Mouse (Mus musculus) megakaryocyte-erythroid progenitor cell, adult 5-6 weeks (primary cell): Measurements from ENCODE around the gene 1700016C15Rik. TPM values are rescaled to one million over a fixed set of nuclear protein-coding genes. Genes with fewer than 3 reads are reported as not detected.
A peak's percentile ranks its signal among the peaks of the same experiment; 100 is the strongest.

Source experiments
- ATAC-seq: replicated peaks from 2 replicates; pipeline ENCODE4 v1.8.0; 2016; ENCODE audit warnings: mild to moderate bottlenecking, inconsistent platforms; ENCODE audit not compliant: severe bottlenecking, poor library complexity, low FRiP score, low TSS enrichment
- total RNA-seq, 2 experiments: library from RNA; stranded (forward) in 1 of 2; stranded (reverse) in 1 of 2; fragments of 200-1000, 215-1000 nt in 1 of 2; fragments of >200 nt in 1 of 2; fragmentation: Nextera tagmentation in 1 of 2; gene quantifications; 2 replicates each; pipeline ENCODE4 v1.2.3; 2014 to 2017

Gene 1700016C15Rik
- total RNA-seq, 2 experiments from 2014 or later = not detected

- no peak for ATAC-seq
Measured at GRCm38 (mm10) chr1:177792835-177793234, 63.2 kb downstream of the 1700016C15Rik start.

DNA sequence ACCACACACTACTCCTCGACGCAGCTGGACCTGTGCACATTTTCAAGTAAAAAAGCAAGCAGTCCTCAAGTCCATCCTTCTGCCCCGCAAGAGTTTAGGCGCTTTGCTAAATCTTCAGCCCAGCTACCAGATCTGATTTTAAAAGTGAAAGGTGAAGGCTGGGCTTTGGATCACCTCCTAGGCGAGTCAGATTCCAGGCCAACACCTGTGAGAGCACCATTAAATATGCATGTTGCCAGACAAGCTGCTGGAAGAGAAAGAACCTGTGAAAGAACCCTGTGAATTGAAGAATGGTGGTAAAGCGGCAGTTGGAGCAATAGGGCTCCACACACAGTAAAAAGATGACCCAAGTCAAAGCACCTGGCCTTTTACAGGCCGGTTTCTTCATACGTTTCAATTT is 65.3 kb downstream of the 1700016C15Rik start:
- no peak for ATAC-seq

DNA sequence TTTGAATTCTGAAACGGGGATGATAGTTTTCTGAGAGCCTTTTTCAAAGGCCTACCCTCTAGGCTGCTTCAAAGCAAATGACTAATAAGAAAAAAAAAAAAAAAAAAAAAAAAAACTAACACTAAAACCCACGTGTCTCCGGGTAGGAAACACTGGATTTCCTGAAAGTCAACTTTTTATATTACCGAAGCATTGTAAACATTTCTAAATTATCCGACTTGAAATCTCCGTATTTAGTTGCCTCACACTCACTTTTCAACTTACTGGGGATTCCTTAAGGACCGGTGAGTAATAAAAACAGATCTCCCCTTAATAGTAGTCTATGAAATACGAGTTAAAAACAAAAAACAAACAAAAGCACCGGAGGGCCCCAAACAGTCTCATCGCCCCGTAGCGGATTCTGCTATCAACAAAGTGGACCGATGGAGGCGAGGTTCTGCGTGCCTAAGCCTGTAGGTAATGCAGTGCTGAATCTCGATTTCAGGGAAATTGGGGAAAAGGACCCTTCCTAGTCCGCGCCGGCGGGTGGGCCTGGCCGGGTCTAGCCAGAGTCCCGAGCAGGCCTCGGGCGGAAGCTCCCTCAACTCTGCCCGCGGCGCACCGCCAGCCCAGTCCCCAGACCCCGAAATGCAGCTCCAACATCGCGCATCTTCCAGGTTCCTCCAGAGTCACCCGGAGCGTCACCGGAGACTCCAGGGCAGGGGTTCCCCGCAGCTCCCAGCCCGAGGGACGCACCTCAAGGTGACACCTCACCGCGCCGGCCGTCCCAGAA is 66.0 kb downstream of the 1700016C15Rik start:
- ATAC-seq = peak; percentile 20

GRCm38 (mm10) chr1:177796193-177796939 is 66.8 kb downstream of the 1700016C15Rik start, which contains the start of gene Adss:
Adss (minus strand) TSS chr1:177796511.
- peak; percentile 94 for ATAC-seq

DNA sequence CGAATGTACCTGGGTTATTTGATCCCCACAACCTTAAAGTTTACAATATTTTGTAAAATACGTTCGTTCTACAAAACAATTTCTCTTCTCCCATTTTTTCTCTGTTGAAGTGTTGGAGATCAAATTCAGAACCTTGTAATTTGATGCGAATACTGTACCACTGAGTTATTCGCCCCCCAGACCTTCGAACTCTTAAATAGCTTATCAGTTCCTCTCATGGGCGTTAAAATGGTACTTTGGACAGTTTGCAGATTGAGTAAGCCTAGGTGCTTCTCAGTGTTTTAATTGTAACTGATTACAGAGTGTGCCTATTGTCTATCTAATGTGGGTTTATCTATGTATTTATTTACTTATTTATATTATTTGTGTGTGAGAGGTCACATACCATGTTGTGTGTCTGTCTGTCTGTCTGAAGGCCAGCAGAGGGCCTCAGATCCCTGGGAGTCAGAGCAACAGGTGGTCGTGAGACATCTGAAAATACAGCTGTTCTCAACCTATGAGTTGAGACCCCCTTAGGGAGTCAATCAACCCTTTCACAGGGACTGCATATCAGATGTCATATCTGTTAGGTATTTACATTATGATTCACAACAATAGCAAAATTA is 67.6 kb downstream of the 1700016C15Rik start:
- no peak for ATAC-seq

Other genes with a start within 250 kb of the 1700016C15Rik start
- gene Adss, start 66.7 kb downstream of the 1700016C15Rik start, total RNA-seq (2014; fragmentation: Nextera tagmentation) = 86.1 and 93.5 TPM in 2 replicates
- 227 and 256 TPM in 2 replicates for gene Adss, start 66.7 kb downstream of the 1700016C15Rik start, total RNA-seq (2017)